Mouse (Mus musculus) heart, embryonic 12.5 days (tissue): Measurements from ENCODE around the gene Fam117a. TPM values are rescaled to one million over a fixed set of nuclear protein-coding genes. Genes with fewer than 3 reads are reported as not detected.
A peak's percentile ranks its signal among the peaks of the same experiment; 100 is the strongest.
"Not testable (repeated sequence)": the region's sequence is repeated elsewhere in the genome, so short reads cannot be mapped to it uniquely, and the experiment has no call there.

Experiments used
- ATAC-seq: fragments of 200-750 bp; cut with Nextera tagmentation; 2 replicates; pipeline ENCODE4 v1.8.0; 2017; ENCODE audit warnings: moderate TSS enrichment, moderate library complexity; ENCODE audit not compliant: insufficient number of reproducible peaks, low FRiP score
- H3K27ac ChIP-seq: fragments of 300-500 bp; sonication (generic); 2 replicates; pipeline ENCODE4 v1.5.1; 2016; ENCODE audit warnings: mild to moderate bottlenecking, moderate library complexity; ENCODE audit not compliant: poor library complexity, severe bottlenecking
- H3K27me3 ChIP-seq: fragments of 300-500 bp; sonication (generic); replicated peaks from 2 replicates; pipeline ENCODE4 v1.6.1; 2016; ENCODE audit warnings: mild to moderate bottlenecking, moderate library complexity
- H3K36me3 ChIP-seq: fragments of 300-500 bp; sonication (generic); 2 replicates; pipeline ENCODE4 v1.6.1; 2016; ENCODE audit warnings: mild to moderate bottlenecking, moderate library complexity
- H3K4me1 ChIP-seq: fragments of 300-500 bp; sonication (generic); replicated peaks from 2 replicates; pipeline ENCODE4 v1.6.1; 2016; ENCODE audit warnings: mild to moderate bottlenecking
- H3K4me2 ChIP-seq: fragments of 300-500 bp; sonication (generic); 2 replicates; pipeline ENCODE4 v1.6.1; 2016; ENCODE audit warnings: mild to moderate bottlenecking, moderate library complexity
- H3K4me3 ChIP-seq: fragments of 300-500 bp; sonication (generic); 2 replicates; pipeline ENCODE4 v1.5.1; 2016; ENCODE audit warnings: mild to moderate bottlenecking
- H3K9ac ChIP-seq: fragments of 300-500 bp; sonication (generic); 2 replicates; pipeline ENCODE4 v1.6.1; 2016; ENCODE audit warnings: mild to moderate bottlenecking, moderate library complexity
- H3K9me3 ChIP-seq: fragments of 300-500 bp; sonication (generic); replicated peaks from 2 replicates; pipeline ENCODE4 v1.6.1; 2016; ENCODE audit warnings: mild to moderate bottlenecking, moderate library complexity
- WGBS: fragments of 180-500 bp; shearing (Covaris S2); methylation state at CpG from one replicate; pipeline ENCODE4 v1.1.7; 2016; 5-methylcytosine and 5-hydroxymethylcytosine counted together
- polyA plus RNA-seq: library from polyadenylated mRNA; unstranded; fragments of >200 nt; fragmentation: Nextera tagmentation; extraction: Ambion mirVana; gene quantifications from 2 replicates; pipeline ENCODE4 v1.2.1, GENCODE M21; 2016

Gene Fam117a
- polyA plus RNA-seq, 1 experiment from 2014 or later = 12.9 TPM

GRCm38 (mm10) chr11:95406398-95406797 lies 69.6 kb downstream of the Fam117a start:
- not testable (repeated sequence) for H3K4me2 ChIP-seq, H3K36me3 ChIP-seq, H3K4me3 ChIP-seq, H3K9ac ChIP-seq, H3K9me3 ChIP-seq, ATAC-seq, H3K27ac ChIP-seq, H3K27me3 ChIP-seq
- peaks cover 23% of the 10 kb centered on the region for H3K4me1 ChIP-seq
- 83% methylated on average over 5 of the region's 5 CpGs for WGBS

GRCm38 (mm10) chr11:95409450-95410112 lies 72.8 kb downstream of the Fam117a start:
- 76% methylated on average over 10 of the region's 10 CpGs for WGBS
- Histone ChIP-seq H3K27ac (no peak overlapping the region), H3K36me3 (no peaks in the 10 kb centered on the region), H3K9ac (no peak overlapping the region), H3K4me2 (no peak overlapping the region), H3K4me3 (no peak overlapping the region), H3K4me1 (0 out of 2 replicates have a peak, but pooled peaks cover 3% of the 10 kb centered on the region), H3K27me3 (no peaks in the 10 kb centered on the region), H3K9me3 (no peaks in the 10 kb centered on the region)
- ATAC-seq = no peak

- 73% methylated on average over 6 of the region's 6 CpGs for WGBS
Measured at GRCm38 (mm10) chr11:95411453-95412013, 74.7 kb downstream of the Fam117a start.

GRCm38 (mm10) chr11:95412615-95413014 lies 75.8 kb downstream of the Fam117a start:
- Histone ChIP-seq H3K9me3 (no peaks in the 10 kb centered on the region), H3K4me1 (peaks cover 14% of the 10 kb centered on the region), H3K9ac (no peak overlapping the region), H3K4me3 (no peak overlapping the region), H3K27me3 (no peaks in the 10 kb centered on the region), H3K27ac (0 out of 2 replicates have a peak overlapping the region, but pooled peaks have one; percentile 27), H3K36me3 (no peaks in the 10 kb centered on the region), H3K4me2 (no peak overlapping the region)
- ATAC-seq = no peak
- 85% methylated on average over 3 of the region's 3 CpGs for WGBS

More at GRCm38 (mm10) chr11:95411453-95412013, 74.7 kb downstream of the Fam117a start:
- H3K27ac ChIP-seq = no peak overlapping the region
- H3K4me2 ChIP-seq = no peak overlapping the region
- H3K4me1 ChIP-seq = peaks cover 14% of the 10 kb centered on the region
- H3K9ac ChIP-seq = peak overlapping the region; percentile 24; the same call in 1 of the 2 replicates
- H3K27me3 ChIP-seq = no peaks in the 10 kb centered on the region
- H3K9me3 ChIP-seq = no peaks in the 10 kb centered on the region
- H3K4me3 ChIP-seq = no peak overlapping the region
- H3K36me3 ChIP-seq = no peaks in the 10 kb centered on the region
- ATAC-seq = no peak

- 1% methylated on average over 52 of the region's 58 CpGs for WGBS
- ATAC-seq = peak; percentile 93
Measured at GRCm38 (mm10) chr11:95413641-95414535, 77.1 kb downstream of the Fam117a start, which contains the start of gene Spop. Gene Spop (plus strand): TSS chr11:95414080.

GRCm38 (mm10) chr11:95414536-95415161 lies 77.8 kb downstream of the Fam117a start:
- peak; percentile 88 for ATAC-seq
- Histone ChIP-seq H3K27me3 (no peaks in the 10 kb centered on the region), H3K36me3 (no peaks in the 10 kb centered on the region), H3K4me3 (peak overlapping the region; percentile 70), H3K27ac (peak overlapping the region; percentile 94), H3K4me1 (peaks cover 10% of the 10 kb centered on the region), H3K9me3 (no peaks in the 10 kb centered on the region), H3K4me2 (peak overlapping the region; percentile 69), H3K9ac (peak overlapping the region; percentile 72)
- WGBS = under 1% methylated on average over 28 of the region's 28 CpGs

More at GRCm38 (mm10) chr11:95413641-95414535, 77.1 kb downstream of the Fam117a start, which contains the start of gene Spop:
- H3K36me3 ChIP-seq = no peaks in the 10 kb centered on the region
- H3K4me3 ChIP-seq = peak within 1 kb of the TSS; percentile 70
- peak within 1 kb of the TSS; percentile 72 for H3K9ac ChIP-seq
- H3K4me2 ChIP-seq = peak within 1 kb of the TSS; percentile 69
- H3K9me3 ChIP-seq = no peaks in the 10 kb centered on the region
- peak within 1 kb of the TSS; percentile 94 for H3K27ac ChIP-seq
- no peaks in the 10 kb centered on the region for H3K27me3 ChIP-seq
- H3K4me1 ChIP-seq = peaks cover 14% of the 10 kb centered on the region

- H3K4me3 ChIP-seq = peak overlapping the region; percentile 16; the same call in 1 of the 2 replicates
- peak overlapping the region; percentile 39; the same call in 1 of the 2 replicates for H3K9ac ChIP-seq
- 0 out of 2 replicates have a peak, but pooled peaks cover 4% of the 10 kb centered on the region for H3K36me3 ChIP-seq
- peak overlapping the region; percentile 46 for H3K4me2 ChIP-seq
- no peaks in the 10 kb centered on the region for H3K9me3 ChIP-seq
- H3K4me1 ChIP-seq = peaks cover 10% of the 10 kb centered on the region
- H3K27me3 ChIP-seq = no peaks in the 10 kb centered on the region
- peak overlapping the region; percentile 47 for H3K27ac ChIP-seq
- ATAC-seq = no peak
Measured at GRCm38 (mm10) chr11:95415931-95416330, 79.1 kb downstream of the Fam117a start.

GRCm38 (mm10) chr11:95417341-95417740 lies 80.5 kb downstream of the Fam117a start:
- Histone ChIP-seq H3K9me3 (no peaks in the 10 kb centered on the region), H3K36me3 (0 out of 2 replicates have a peak, but pooled peaks cover 4% of the 10 kb centered on the region), H3K27me3 (no peaks in the 10 kb centered on the region), H3K4me2 (no peak overlapping the region), H3K4me3 (no peak overlapping the region), H3K27ac (no peak overlapping the region), H3K9ac (no peak overlapping the region), H3K4me1 (peaks cover 10% of the 10 kb centered on the region)
- WGBS = 85% methylated on average over 5 of the region's 5 CpGs
- ATAC-seq = no peak

- no peaks in the 10 kb centered on the region for H3K9me3 ChIP-seq
- no peak overlapping the region for H3K4me2 ChIP-seq
- H3K9ac ChIP-seq = no peak overlapping the region
- 70% methylated on average over 2 of the region's 2 CpGs for WGBS
- 0 out of 2 replicates have a peak, but pooled peaks cover 4% of the 10 kb centered on the region for H3K36me3 ChIP-seq
- ATAC-seq = no peak
- no peak overlapping the region for H3K4me3 ChIP-seq
- no peak overlapping the region for H3K27ac ChIP-seq
- no peaks in the 10 kb centered on the region for H3K27me3 ChIP-seq
- H3K4me1 ChIP-seq = peaks cover 4% of the 10 kb centered on the region
Measured at GRCm38 (mm10) chr11:95420880-95421435, 84.1 kb downstream of the Fam117a start.

GRCm38 (mm10) chr11:95423505-95423904 lies 86.7 kb downstream of the Fam117a start:
- Histone ChIP-seq H3K36me3 (0 out of 2 replicates have a peak, but pooled peaks cover 4% of the 10 kb centered on the region), H3K9ac (no peak overlapping the region), H3K4me1 (no peaks in the 10 kb centered on the region), H3K27me3 (no peaks in the 10 kb centered on the region), H3K27ac (no peak overlapping the region), H3K9me3 (no peaks in the 10 kb centered on the region), H3K4me2 (no peak overlapping the region), H3K4me3 (no peak overlapping the region)
- no peak for ATAC-seq
- 78% methylated on average over 3 of the region's 3 CpGs for WGBS
